Mouse (Mus musculus) spleen, adult 12 weeks (tissue): ENCODE data around the gene Olfr597.
"Not testable (repeated sequence)": the region's sequence is repeated elsewhere in the genome, so short reads cannot be mapped to it uniquely, and the experiment has no call there.

Experiments
- DNase-seq: peaks from one replicate; pipeline ENCODE4 v3.0.0; 2022; ENCODE audit warnings: low spot score

The Olfr597 gene

DNA sequence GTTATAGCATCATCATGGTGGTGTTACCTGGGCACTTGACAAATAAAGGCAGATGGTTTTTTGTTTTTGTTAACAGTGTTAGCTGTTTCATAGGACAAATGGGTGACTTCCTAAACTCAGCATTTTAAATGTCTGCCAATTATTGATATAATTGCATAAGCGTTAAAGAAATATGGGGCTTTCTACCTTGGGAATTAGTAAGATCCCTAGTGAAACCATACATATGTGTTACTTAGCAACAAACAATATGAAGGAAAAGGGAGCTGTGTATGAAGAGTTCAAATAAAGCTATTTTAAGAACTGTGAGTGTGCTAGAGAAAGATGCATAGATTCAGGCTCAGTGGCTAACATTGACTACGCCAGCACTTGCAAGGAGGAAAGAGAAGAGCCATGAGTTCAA is at the start of gene Olfr597:
Gene Olfr597 (plus strand): TSS at position 301 of the 400 bp plus-strand sequence.
- not testable (repeated sequence) for DNase-seq

GRCm38 (mm10) chr7:103305348-103305747 is 10.8 kb upstream of the Olfr597 start, which contains the start of gene Olfr596:
Gene Olfr596 (plus strand): TSS chr7:103305648.
- not testable (repeated sequence) for DNase-seq

- no peak for DNase-seq
These were observed 7.2 kb downstream of the Olfr597 start, which contains the start of gene Olfr598 for GRCm38 (mm10) chr7:103323268-103323667. Gene Olfr598 (plus strand): TSS chr7:103323568.

GRCm38 (mm10) chr7:103335617-103336016 is 19.5 kb downstream of the Olfr597 start, which contains the start of gene Olfr599:
Gene Olfr599 (plus strand): TSS chr7:103335917.
- DNase-seq, result no peak

- DNase-seq, result no peak
These were observed 33.5 kb downstream of the Olfr597 start, which contains the start of gene Olfr600 for GRCm38 (mm10) chr7:103349569-103349968. Gene Olfr600 (minus strand): TSS chr7:103349669.

GRCm38 (mm10) chr7:103362555-103362954 is 46.4 kb downstream of the Olfr597 start, which contains the start of gene Olfr601:
Gene Olfr601 (minus strand): TSS chr7:103362655.
- DNase-seq, result no peak
